Mouse (Mus musculus) small intestine, adult 2 months (tissue): Measurements from ENCODE around the gene Abcc3.

Source experiments
- CTCF ChIP-seq: fragments of 200-500 bp; IDR thresholded peaks from 2 replicates; pipeline ENCODE4 v1.5.1; 2012; ENCODE audit warnings: low read depth, mild to moderate bottlenecking, control low read depth, inconsistent platforms, low read length, moderate library complexity, mixed read lengths; ENCODE audit not compliant: insufficient replicate concordance, insufficient read length; ENCODE audit errors: extremely low read depth
- POLR2A ChIP-seq: fragments of 200-500 bp; IDR thresholded peaks from 2 replicates; pipeline ENCODE4 v1.6.1; 2012; ENCODE audit warnings: low read depth, mild to moderate bottlenecking, control low read depth, inconsistent platforms, low read length, moderate library complexity

DNA sequence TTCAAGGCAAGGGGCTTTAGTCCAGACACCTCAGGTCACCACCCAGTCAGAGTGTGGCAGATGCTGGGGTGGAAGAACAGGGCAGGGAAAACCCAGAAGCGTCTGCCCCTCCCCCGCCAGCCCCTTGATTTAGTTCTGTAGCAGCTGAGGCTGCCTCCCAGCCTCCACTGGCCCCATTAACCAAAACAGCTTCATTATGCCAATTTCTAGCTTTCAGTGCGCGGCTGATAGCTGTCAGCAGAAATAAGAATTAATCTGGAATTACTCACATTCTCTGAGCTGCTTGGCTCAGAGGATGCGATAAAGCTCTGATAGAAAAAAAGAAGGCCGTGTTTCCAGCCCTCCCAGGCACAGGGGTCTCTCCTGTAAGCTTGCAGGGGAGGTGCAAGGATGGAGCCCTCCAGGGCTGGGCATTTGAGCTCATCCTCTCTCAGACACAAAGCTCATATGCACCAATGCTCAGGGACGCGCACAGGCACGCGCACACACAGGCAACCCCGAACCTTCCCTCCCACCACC, 15.1 kb upstream of the Abcc3 start:
- TF ChIP-seq CTCF = no peak
- no peak for TF ChIP-seq POLR2A
